9 mouse cellular contexts compared by ENCODE assay signal in the genomic region with DNA sequence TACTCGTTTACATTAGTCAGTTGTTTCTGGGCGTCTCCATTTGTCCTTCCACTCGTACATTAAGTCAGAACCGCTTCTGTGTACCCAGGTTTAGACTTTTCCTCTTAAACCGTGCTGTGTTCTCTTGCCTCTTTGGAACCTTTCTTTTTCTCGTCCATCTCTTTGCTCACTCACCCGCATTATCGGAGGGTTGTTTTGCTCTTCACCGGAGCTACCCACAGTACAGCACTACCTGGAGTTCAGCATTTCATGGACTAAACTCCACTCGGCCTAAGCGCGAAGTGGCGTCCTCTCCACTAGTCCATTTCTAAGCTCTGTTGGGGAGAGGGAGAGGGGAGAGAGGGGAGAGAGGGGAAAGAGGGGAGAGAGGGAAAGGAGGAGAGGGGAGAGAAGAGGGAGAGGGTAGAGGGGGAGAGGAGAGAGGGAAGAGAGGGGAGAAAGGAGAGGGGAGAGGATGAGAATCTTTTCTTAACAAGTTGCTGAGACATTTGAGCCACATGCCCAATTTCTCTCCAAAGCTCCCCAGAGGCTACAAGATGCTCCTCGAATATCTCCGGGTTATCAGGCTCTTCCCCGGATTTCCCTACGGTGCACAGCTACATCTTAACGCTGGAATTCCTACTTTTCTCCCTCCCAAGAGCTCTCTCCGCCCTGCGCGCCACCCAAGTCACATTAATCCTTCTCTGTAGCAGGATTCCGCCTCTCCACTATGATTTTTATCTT. TPM values are rescaled to one million over a fixed set of nuclear protein-coding genes. Genes with fewer than 3 reads are reported as not detected.
DNase-seq lines count a peak whose midpoint lies in the region; ATAC-seq and TF ChIP-seq lines count a peak whose summit lies in the region.
"Had no signal": no experiment of that assay in that cellular context is flagged by ENCODE, and none has a peak within 500 bp of the region (broad histone marks: within the 10 kb centered on the region; RNA-seq: fewer than 3 reads in every experiment).

No protein-coding gene starts in this region.

- no peak for DNase-seq in heart, postnatal 36 days
- peak; percentile 41 for DNase-seq in brain, embryonic 14.5 days (ENCODE audit: low read depth)
- peak; percentile 14 for DNase-seq in hindbrain, postnatal 0 days (ENCODE audit: low spot score)
- no peak for DNase-seq in gastrocnemius, postnatal 4 days (ENCODE audit: low spot score in 2 of 2)
- no peak for DNase-seq in left cerebral cortex, adult 9 months (ENCODE audit: low spot score in 2 of 2)
- no peak for DNase-seq in left cerebral cortex, adult 11 months (ENCODE audit: low spot score)

- H3K9ac ChIP-seq in heart, embryonic 11.5 days (ENCODE audit: low read depth, low read length), result peak overlapping the region; percentile 64; the same call in 1 of the 2 replicates
- 0 out of 2 replicates have a peak overlapping the region, but pooled peaks have one; percentile 30 for H3K9ac ChIP-seq in hindbrain, postnatal 0 days (replicated peaks; ENCODE audit: low read length)
- peak overlapping the region; percentile 51 for H3K9ac ChIP-seq in midbrain, embryonic 16.5 days (ENCODE audit: low read depth, low read length)

- H3K27me3 ChIP-seq in heart, embryonic 11.5 days (ENCODE audit: control insufficient read depth, insufficient read depth, low read length), result no peaks in the 10 kb centered on the region
- no peaks in the 10 kb centered on the region; the same call in 1 of the 2 replicates for H3K27me3 ChIP-seq in hindbrain, postnatal 0 days (ENCODE audit: insufficient read depth, low read length)
- H3K27me3 ChIP-seq in midbrain, embryonic 16.5 days (ENCODE audit: control insufficient read depth, insufficient read depth, low read depth, low read length), result peaks cover 16% of the 10 kb centered on the region

- H3K4me2 ChIP-seq in heart, embryonic 11.5 days, result peak overlapping the region; percentile 79
- H3K4me2 ChIP-seq in hindbrain, postnatal 0 days (ENCODE audit: low read depth, low read length), result peak overlapping the region; percentile 69
- H3K4me2 ChIP-seq in midbrain, embryonic 16.5 days (ENCODE audit: low read length), result peak overlapping the region; percentile 78

- H3K27ac ChIP-seq in heart, embryonic 11.5 days (ENCODE audit: low read depth, low read length), result no peak overlapping the region
- peak overlapping the region; percentile 41; the same call in 1 of the 2 replicates for H3K27ac ChIP-seq in hindbrain, postnatal 0 days
- no peak overlapping the region for H3K27ac ChIP-seq in midbrain, embryonic 16.5 days (ENCODE audit: low read length)

- H3K9me3 ChIP-seq in heart, embryonic 11.5 days (replicated peaks; ENCODE audit: control insufficient read depth, low read length), result no peaks in the 10 kb centered on the region
- H3K9me3 ChIP-seq in hindbrain, postnatal 0 days (ENCODE audit: low read length), result no peaks in the 10 kb centered on the region
- no peaks in the 10 kb centered on the region for H3K9me3 ChIP-seq in midbrain, embryonic 16.5 days (replicated peaks; ENCODE audit: control insufficient read depth, low read length, poor library complexity, severe bottlenecking)

- H3K4me1 ChIP-seq in heart, embryonic 11.5 days (ENCODE audit: control insufficient read depth, insufficient read depth, low read length), result no peaks in the 10 kb centered on the region
- H3K4me1 ChIP-seq in hindbrain, postnatal 0 days (ENCODE audit: insufficient read depth, low read length), result no peaks in the 10 kb centered on the region
- peaks cover 3% of the 10 kb centered on the region for H3K4me1 ChIP-seq in midbrain, embryonic 16.5 days (ENCODE audit: control insufficient read depth, insufficient read depth, low read length)

- intact Hi-C loops in heart, postnatal 36 days (cut with DNase I), result loop anchor here (5.0 kb wide), 1 partner anchor 103 kb away; no protein-coding TSS in a partner anchor

- peak overlapping the region; percentile 62 for H3K4me3 ChIP-seq in heart, embryonic 11.5 days (ENCODE audit: low read depth, low read length)
- peak overlapping the region; percentile 53 for H3K4me3 ChIP-seq in hindbrain, postnatal 0 days (ENCODE audit: low read length)
- peak overlapping the region; percentile 48 for H3K4me3 ChIP-seq in midbrain, embryonic 16.5 days (ENCODE audit: low read depth, low read length)

- WGBS in heart, embryonic 11.5 days (ENCODE audit: insufficient replicate concordance), result under 1% methylated on average over 22 of the region's 22 CpGs
- under 1% methylated on average over 22 of the region's 22 CpGs for WGBS in hindbrain, postnatal 0 days
- 2% methylated on average over 22 of the region's 22 CpGs for WGBS in midbrain, embryonic 16.5 days

- no peaks in the 10 kb centered on the region for H3K36me3 ChIP-seq in heart, embryonic 11.5 days (ENCODE audit: control insufficient read depth, insufficient read depth, low read length)
- H3K36me3 ChIP-seq in hindbrain, postnatal 0 days (ENCODE audit: insufficient read depth, low read length), result no peaks in the 10 kb centered on the region
- H3K36me3 ChIP-seq in midbrain, embryonic 16.5 days (ENCODE audit: control insufficient read depth, insufficient read depth, low read length), result no peaks in the 10 kb centered on the region

- TF ChIP-seq CTCF in brain, embryonic 14.5 days (IDR thresholded peaks at IDR 0.05; ENCODE audit: borderline replicate concordance, extremely low read depth, insufficient read depth, insufficient read length), result no peak
- no peak for TF ChIP-seq CTCF in hindbrain, postnatal 0 days (IDR thresholded peaks at IDR 0.05; ENCODE audit: low read depth)

- peak; percentile 19; the same call in 1 of the 2 replicates for ATAC-seq in heart, embryonic 11.5 days (replicated peaks; ENCODE audit: insufficient number of reproducible peaks, low FRiP score, low TSS enrichment)
- peak; percentile 59 for ATAC-seq in hindbrain, postnatal 0 days
- peak; percentile 73 for ATAC-seq in midbrain, embryonic 16.5 days

- no peak for TF ChIP-seq POLR2A in brain, embryonic 14.5 days (IDR thresholded peaks at IDR 0.05; ENCODE audit: borderline replicate concordance, extremely low read depth, insufficient read depth, insufficient read length, poor library complexity, severe bottlenecking)

RNA-seq across cellular contexts. Expression of a gene that starts 52.5 kb away (rescaled TPM):
- polyA plus RNA-seq in heart, embryonic 11.5 days (2014; fragmentation: Nextera tagmentation; extraction: Ambion mirVana), result not detected in 2 replicates
- not detected for total RNA-seq in heart, postnatal 36 days (2021)
- not detected in 2 replicates for polyA plus RNA-seq in brain, embryonic 14.5 days (2012; rRNA removed)
- total RNA-seq in hindbrain, postnatal 0 days (2014; rRNA removed), result not detected in 2 replicates
- polyA plus RNA-seq in hindbrain, postnatal 0 days (2015; fragmentation: Nextera tagmentation; extraction: Ambion mirVana), result not detected in 2 replicates
- not detected in 2 replicates for polyA plus RNA-seq in midbrain, embryonic 16.5 days (2015; fragmentation: Nextera tagmentation; extraction: Ambion mirVana)
- not detected for total RNA-seq in gastrocnemius, postnatal 4 days (2021)
- total RNA-seq: liver, adult 2 months had no signal
- polyA plus RNA-seq: liver, adult 2 months had no signal

Comparison
In these comparisons a context has a peak if more than half of its experiments do, and no peak if none do; other contexts are left out.
1. ATAC-seq: peak in every context shown above with its lines; median percentile 73 in midbrain, embryonic 16.5 days; 59 in hindbrain, postnatal 0 days; 19 in heart, embryonic 11.5 days.
2. DNase-seq: peak in brain, embryonic 14.5 days (single experiment) and hindbrain, postnatal 0 days (single experiment); none in heart, postnatal 36 days (0 of 2), gastrocnemius, postnatal 4 days (0 of 2), left cerebral cortex, adult 9 months (0 of 2) and left cerebral cortex, adult 11 months (single experiment).
3. Peak in every context shown above with its lines, with median percentiles within 50 percentile points of each other: H3K4me2 ChIP-seq, H3K4me3 ChIP-seq and H3K9ac ChIP-seq.